Mouse (Mus musculus): ENCODE results near the gene Slc43a2. TPM values are rescaled to one million over a fixed set of nuclear protein-coding genes. Genes with fewer than 3 reads are reported as not detected.
A peak's percentile ranks its signal among the peaks of the same experiment; 100 is the strongest.

Slc43a2 gene
- total and polyA plus RNA-seq, 2 experiments from 2014 or later: 20.4 to 34.5 TPM

DNA sequence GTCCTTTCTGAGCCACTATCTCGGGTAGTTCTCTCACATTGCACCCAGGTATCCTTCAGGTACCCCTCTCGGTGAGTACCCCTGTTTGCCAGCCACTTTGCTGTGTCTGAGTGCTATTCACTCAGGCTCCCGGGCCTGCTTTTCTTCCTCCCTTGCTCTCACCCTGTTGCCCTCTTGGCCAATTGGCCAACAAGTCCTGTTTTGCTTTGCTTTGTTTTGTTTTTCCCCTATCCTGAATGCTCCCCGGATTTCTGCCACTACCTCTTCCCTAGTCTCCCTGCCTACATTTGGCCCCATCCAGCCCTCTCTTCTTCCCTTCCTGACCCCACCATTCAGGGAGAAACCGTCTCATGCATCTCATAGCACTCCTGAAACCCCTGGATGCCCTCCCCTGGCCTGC, 54.5 kb downstream of the Slc43a2 start:
- Histone ChIP-seq H3K4me2 (ENCODE audit: low read depth, low read length, poor library complexity, severe bottlenecking) (no peak overlapping the region), H3K27me3 (ENCODE audit: insufficient read depth, low read length) (no peaks in the 10 kb centered on the region), H3K9ac (replicated peaks; ENCODE audit: low read length, poor library complexity, severe bottlenecking) (no peak overlapping the region), H3K9me3 (ENCODE audit: low read length) (no peaks in the 10 kb centered on the region), H3K27ac (ENCODE audit: low read depth, low read length) (no peak overlapping the region), H3K4me3 (ENCODE audit: low read depth, low read length) (no peak overlapping the region), H3K36me3 (ENCODE audit: insufficient read depth, low read length) (no peaks in the 10 kb centered on the region), H3K4me1 (ENCODE audit: insufficient read depth, low read length) (peaks cover 10% of the 10 kb centered on the region)
- WGBS: 72% methylated on average over 5 of the region's 5 CpGs
- DNase-seq (ENCODE audit: low spot score) (no peak), ATAC-seq (ENCODE audit: low FRiP score) (no peak)
- no peak for TF ChIP-seq CTCF (IDR thresholded peaks at IDR 0.05)

DNA sequence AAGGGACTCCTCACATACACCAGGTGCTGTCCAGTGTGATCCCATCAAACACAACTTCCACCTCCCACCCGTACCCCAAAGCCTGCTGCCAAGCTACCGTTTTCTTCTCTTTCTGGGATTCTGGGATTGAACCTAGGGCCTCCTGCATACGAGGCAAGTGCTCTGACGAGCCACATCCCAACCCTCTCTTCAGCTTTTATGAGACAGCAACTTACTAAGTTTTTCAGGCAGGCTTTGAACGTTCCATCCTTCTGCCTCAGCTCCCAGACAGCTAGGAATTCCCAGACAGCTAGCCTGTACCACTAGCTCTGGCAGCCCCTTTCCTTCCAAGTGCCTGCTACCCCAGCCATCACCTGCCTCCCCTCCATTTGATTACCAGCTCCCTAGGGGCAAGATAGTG, 55.5 kb downstream of the Slc43a2 start:
- Histone ChIP-seq H3K4me3 (ENCODE audit: low read depth, low read length) (no peak overlapping the region), H3K36me3 (ENCODE audit: insufficient read depth, low read length) (no peaks in the 10 kb centered on the region), H3K4me2 (ENCODE audit: low read depth, low read length, poor library complexity, severe bottlenecking) (no peak overlapping the region), H3K27me3 (ENCODE audit: insufficient read depth, low read length) (no peaks in the 10 kb centered on the region), H3K4me1 (ENCODE audit: insufficient read depth, low read length) (peaks cover 10% of the 10 kb centered on the region), H3K9ac (replicated peaks; ENCODE audit: low read length, poor library complexity, severe bottlenecking) (no peak overlapping the region), H3K9me3 (ENCODE audit: low read length) (no peaks in the 10 kb centered on the region), H3K27ac (ENCODE audit: low read depth, low read length) (no peak overlapping the region)
- DNase-seq (ENCODE audit: low spot score): no peak
- ATAC-seq (ENCODE audit: low FRiP score): no peak
- no peak for TF ChIP-seq CTCF (IDR thresholded peaks at IDR 0.05)
- WGBS: 85% methylated on average over 5 of the region's 5 CpGs

DNA sequence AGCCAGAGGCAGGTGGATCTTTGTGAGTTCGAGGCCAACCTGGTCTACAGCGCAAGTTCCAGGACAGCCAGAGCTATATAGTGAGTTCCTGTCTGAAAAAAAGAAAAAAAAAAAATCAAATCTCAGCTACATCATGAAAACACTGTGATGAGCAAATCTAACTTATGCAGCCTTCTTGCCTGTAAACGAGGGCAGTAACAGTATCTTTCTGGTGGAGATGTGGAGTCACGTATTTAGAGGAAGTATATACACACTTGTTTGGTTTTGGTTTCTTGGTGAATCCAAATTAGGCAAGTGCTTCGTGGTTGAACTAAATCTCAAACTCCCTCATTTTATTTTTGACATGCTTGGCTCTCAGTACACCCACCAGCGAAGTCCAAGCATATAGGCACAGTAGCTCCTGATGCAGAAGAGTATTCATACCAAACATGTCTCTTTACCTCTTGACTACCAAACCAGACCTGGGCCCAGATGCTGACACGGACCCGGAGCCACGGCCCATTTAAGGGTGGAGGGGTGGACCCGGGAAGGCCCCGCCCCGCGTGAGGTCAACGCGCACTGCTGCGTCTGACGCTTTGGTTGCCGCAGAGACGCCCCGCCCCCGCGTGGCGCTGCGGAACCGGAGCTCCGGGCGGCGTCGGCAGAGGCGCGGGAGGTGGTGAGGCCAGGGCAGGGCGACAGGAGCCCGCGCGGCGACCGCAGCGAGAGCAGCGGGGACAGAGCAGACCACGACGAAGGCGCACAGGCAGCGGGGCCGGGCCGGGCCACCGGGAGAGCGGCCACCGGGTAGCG, 56.2 kb downstream of the Slc43a2 start, which contains the start of gene Pitpna:
TSS of gene Pitpna (plus strand) at position 605 of the 792 bp plus-strand sequence.
- peak; percentile 33 for TF ChIP-seq CTCF (IDR thresholded peaks at IDR 0.05)
- H3K4me1 ChIP-seq (ENCODE audit: insufficient read depth, low read length): peaks cover 10% of the 10 kb centered on the region
- ATAC-seq (ENCODE audit: low FRiP score): peak; percentile 92
- H3K36me3 ChIP-seq (ENCODE audit: insufficient read depth, low read length): no peaks in the 10 kb centered on the region
- H3K9ac ChIP-seq (replicated peaks; ENCODE audit: low read length, poor library complexity, severe bottlenecking): peak within 1 kb of the TSS; percentile 96
- H3K27ac ChIP-seq (ENCODE audit: low read depth, low read length): peak within 1 kb of the TSS; percentile 90
- DNase-seq (ENCODE audit: low spot score): peak; percentile 95
- no peaks in the 10 kb centered on the region for H3K9me3 ChIP-seq (ENCODE audit: low read length)
- H3K27me3 ChIP-seq (ENCODE audit: insufficient read depth, low read length): no peaks in the 10 kb centered on the region
- peak within 1 kb of the TSS; percentile 85 for H3K4me3 ChIP-seq (ENCODE audit: low read depth, low read length)
- WGBS: 5% methylated on average over 45 of the region's 49 CpGs
- peak within 1 kb of the TSS; percentile 80 for H3K4me2 ChIP-seq (ENCODE audit: low read depth, low read length, poor library complexity, severe bottlenecking)

DNA sequence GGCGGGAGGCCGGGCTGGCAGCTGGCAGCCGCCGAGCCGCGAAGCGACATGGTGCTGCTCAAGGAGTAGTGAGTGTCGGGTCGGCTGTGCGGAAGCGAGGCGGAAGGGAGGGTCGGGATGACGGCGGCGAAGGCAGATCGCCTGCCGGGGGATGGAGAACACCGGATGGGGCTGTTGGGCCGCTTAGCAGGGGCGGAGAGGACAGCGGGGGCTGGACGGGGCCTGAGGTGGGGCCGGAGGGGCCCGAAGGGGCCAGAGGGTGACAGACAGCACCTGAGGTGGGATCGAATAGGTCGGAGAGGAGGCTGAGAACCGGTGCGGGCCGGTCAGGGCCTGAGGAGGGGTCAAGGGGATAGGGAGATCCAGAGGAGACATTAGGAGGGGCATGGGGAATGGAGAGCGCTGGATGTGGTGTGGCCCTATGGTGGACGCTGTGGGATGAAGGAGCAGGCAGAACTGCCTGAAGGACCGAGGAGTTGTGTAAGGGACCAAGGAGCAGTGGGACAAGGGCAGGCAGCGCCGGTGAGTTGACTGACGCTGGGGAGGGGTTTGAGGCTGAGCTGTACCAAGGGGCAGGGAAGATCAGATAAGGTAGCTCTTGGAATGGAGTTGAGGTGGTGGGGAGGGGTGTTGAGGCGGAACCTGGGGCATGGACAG, 56.9 kb downstream of the Slc43a2 start:
- no peak for TF ChIP-seq CTCF (IDR thresholded peaks at IDR 0.05)
- H3K27ac ChIP-seq (ENCODE audit: low read depth, low read length): peak overlapping the region; percentile 90
- peaks cover 10% of the 10 kb centered on the region for H3K4me1 ChIP-seq (ENCODE audit: insufficient read depth, low read length)
- H3K4me3 ChIP-seq (ENCODE audit: low read depth, low read length): peak overlapping the region; percentile 85
- H3K9me3 ChIP-seq (ENCODE audit: low read length): no peaks in the 10 kb centered on the region
- DNase-seq (ENCODE audit: low spot score) (no peak), ATAC-seq (ENCODE audit: low FRiP score) (peak; percentile 69)
- peak overlapping the region; percentile 80 for H3K4me2 ChIP-seq (ENCODE audit: low read depth, low read length, poor library complexity, severe bottlenecking)
- peak overlapping the region; percentile 96 for H3K9ac ChIP-seq (replicated peaks; ENCODE audit: low read length, poor library complexity, severe bottlenecking)
- H3K36me3 ChIP-seq (ENCODE audit: insufficient read depth, low read length): no peaks in the 10 kb centered on the region
- H3K27me3 ChIP-seq (ENCODE audit: insufficient read depth, low read length): no peaks in the 10 kb centered on the region
- under 1% methylated on average over 35 of the region's 37 CpGs for WGBS

DNA sequence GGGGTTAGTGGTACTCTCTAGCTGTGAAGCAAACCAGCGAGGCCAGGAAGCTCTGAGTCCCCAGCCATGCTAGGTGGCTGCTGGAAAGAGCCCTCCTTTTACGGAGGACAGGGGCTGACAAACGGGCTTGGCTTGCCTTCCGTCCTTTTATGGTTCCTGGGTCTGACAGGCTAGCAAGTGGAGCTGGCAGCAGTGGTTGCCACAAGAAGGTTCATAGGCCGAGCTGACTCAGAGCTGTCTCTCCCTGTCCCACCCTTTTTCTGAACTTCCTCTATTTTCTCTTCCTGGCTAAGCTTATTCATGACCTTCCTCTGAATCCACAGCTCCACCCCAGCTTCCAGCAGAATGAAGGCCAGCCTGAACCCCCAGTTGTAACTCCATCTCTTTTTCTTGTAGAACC, 61.1 kb downstream of the Slc43a2 start:
- peaks cover 7% of the 10 kb centered on the region for H3K4me1 ChIP-seq (ENCODE audit: insufficient read depth, low read length)
- 96% methylated on average over 5 of the region's 5 CpGs for WGBS
- ATAC-seq (ENCODE audit: low FRiP score) (no peak), DNase-seq (ENCODE audit: low spot score) (no peak)
- H3K36me3 ChIP-seq (ENCODE audit: insufficient read depth, low read length): peaks cover 22% of the 10 kb centered on the region; the same call in 1 of the 2 replicates
- H3K9ac ChIP-seq (replicated peaks; ENCODE audit: low read length, poor library complexity, severe bottlenecking): no peak overlapping the region
- H3K9me3 ChIP-seq (ENCODE audit: low read length): no peaks in the 10 kb centered on the region
- no peaks in the 10 kb centered on the region for H3K27me3 ChIP-seq (ENCODE audit: insufficient read depth, low read length)
- H3K27ac ChIP-seq (ENCODE audit: low read depth, low read length): no peak overlapping the region
- TF ChIP-seq CTCF (IDR thresholded peaks at IDR 0.05): no peak
- no peak overlapping the region for H3K4me3 ChIP-seq (ENCODE audit: low read depth, low read length)
- H3K4me2 ChIP-seq (ENCODE audit: low read depth, low read length, poor library complexity, severe bottlenecking): no peak overlapping the region

DNA sequence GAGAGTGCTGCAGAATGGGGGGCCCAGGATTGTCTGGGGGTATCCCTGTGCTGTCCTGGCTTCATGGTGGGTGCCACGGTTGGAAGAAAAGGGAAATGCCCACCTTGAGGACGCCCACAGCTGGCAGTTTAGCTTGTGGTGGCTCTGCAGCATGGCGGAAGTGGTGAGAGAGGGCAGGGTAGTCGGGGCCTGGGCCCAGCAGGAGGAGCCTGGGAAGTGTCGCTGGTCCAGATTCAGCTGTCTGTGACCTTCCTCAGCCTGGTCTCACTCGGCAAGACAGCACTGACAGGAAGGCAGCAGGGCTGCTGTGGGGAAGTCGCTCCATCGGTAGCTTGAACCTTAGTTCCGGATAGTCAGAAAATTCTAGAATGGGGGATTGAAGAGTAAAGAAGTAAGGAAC, 62.9 kb downstream of the Slc43a2 start:
- no peak for TF ChIP-seq CTCF (IDR thresholded peaks at IDR 0.05)
- no peak for DNase-seq (ENCODE audit: low spot score)
- Histone ChIP-seq H3K4me3 (ENCODE audit: low read depth, low read length) (no peak overlapping the region), H3K27ac (ENCODE audit: low read depth, low read length) (no peak overlapping the region), H3K27me3 (ENCODE audit: insufficient read depth, low read length) (no peaks in the 10 kb centered on the region), H3K9me3 (ENCODE audit: low read length) (no peaks in the 10 kb centered on the region), H3K4me2 (ENCODE audit: low read depth, low read length, poor library complexity, severe bottlenecking) (no peak overlapping the region), H3K9ac (replicated peaks; ENCODE audit: low read length, poor library complexity, severe bottlenecking) (no peak overlapping the region), H3K36me3 (ENCODE audit: insufficient read depth, low read length) (peaks cover 38% of the 10 kb centered on the region), H3K4me1 (ENCODE audit: insufficient read depth, low read length) (peaks cover 1% of the 10 kb centered on the region)
- whole genome bisulfite sequencing: 89% methylated on average over 9 of the region's 9 CpGs
- ATAC-seq (ENCODE audit: low FRiP score): no peak

Data from midbrain, postnatal 0 days (tissue).